Mouse (Mus musculus) cerebellum, postnatal 36 days (tissue): Measurements from ENCODE around the gene Hps1.
A peak's percentile ranks its signal among the peaks of the same experiment; 100 is the strongest.
"Not testable (repeated sequence)": the region's sequence is repeated elsewhere in the genome, so short reads cannot be mapped to it uniquely, and the experiment has no call there.

Experiments
- DNase-seq, 2 experiments: peaks; one replicate each; pipeline ENCODE4 v3.0.0; 2021 to 2022; ENCODE audit warnings: mixed read lengths in 2 of 2

Hps1 gene

DNA sequence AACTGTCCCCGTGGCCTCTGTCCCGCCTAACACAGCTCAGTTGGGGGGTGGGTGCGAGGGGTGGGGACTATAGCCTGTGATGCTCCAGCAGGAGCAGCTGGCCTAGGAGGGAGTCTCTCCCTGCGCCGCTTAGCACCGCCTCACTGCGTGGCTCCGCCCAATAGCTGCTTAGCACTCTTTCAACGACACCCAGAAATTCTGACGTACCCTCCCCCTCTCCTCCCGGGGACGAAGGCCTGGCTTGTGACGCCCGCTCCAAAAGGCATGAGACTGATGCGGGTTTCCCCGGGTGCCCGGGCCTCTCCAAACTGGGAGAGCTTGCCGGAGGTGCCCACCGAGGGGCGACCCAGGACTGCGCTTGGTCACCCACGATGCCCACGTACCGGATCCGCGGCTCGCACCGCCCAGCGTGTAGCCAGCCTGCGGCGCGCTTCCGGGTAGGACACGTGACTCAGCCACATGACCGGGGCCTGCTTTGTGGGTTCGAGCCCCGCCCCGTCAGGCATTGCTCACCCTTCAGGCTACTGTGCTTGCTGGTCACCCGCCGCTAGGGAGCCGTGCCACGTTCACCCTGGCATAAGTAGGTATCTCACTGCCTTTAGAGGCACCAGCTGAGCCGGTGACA lies at the start of gene Hps1:
TSS of gene Hps1 (minus strand) at position 448 of the 625 bp plus-strand sequence.
- DNase-seq, result peak; percentile 81 to 83

DNA sequence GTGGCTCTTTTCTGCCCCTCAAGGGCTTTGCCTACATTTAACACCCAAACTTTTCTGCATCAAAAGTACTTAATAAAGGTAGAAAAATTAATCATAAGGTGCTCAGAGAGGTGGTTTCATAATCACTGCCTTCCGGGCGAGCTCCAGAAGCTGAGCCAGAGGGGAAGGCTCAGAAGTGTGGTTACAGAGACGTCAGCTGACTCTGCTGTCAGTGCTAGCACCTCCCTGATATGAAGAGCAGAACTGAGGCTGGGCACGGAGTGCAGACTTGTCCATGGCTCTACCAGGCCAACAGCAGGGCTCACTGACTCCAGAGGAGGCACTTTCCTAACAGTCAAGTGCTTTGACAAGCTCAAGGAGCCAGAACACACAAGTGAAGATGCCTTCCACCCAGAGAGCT lies 49.4 kb upstream of the Hps1 start:
- no peak for DNase-seq

DNA sequence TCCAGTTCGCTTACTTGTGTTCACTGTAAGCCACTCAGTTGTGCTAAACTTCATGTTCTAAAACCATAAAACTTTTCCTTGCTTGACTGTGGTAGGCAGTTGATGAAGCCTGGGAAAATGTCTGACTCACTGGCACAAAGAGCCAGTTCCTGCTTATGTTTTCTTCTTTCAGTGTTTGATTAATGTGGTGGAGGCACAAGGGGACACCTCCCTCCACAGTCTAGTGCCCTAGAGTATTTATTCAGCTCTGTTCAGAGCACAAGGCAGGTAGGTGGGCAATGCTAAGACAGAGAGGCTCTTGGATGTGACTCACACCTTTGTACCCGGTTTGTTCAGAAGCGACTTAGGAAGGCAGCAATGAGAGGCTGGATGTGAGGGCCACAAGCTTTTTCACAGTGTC lies 48.1 kb upstream of the Hps1 start:
- no peak for DNase-seq

DNA sequence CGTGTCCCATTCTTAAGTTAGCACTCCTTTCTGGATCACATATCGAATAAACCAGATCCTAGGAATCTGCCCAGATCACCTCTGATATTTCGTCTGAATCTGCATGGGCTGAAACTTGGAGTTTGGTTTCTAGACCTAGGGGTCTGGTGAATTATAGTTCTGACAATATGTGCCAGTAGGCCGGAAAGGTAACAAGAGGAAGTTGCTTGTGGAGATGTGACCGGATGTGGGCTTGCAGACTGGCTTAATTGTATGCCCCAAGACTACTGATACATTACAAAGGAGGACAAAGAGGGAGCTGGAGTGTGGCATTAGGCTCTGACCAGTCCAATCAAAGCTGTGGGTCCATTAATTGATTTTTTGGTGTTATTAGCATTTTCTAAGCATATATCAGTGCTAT lies 40.3 kb upstream of the Hps1 start:
- no peak for DNase-seq

DNA sequence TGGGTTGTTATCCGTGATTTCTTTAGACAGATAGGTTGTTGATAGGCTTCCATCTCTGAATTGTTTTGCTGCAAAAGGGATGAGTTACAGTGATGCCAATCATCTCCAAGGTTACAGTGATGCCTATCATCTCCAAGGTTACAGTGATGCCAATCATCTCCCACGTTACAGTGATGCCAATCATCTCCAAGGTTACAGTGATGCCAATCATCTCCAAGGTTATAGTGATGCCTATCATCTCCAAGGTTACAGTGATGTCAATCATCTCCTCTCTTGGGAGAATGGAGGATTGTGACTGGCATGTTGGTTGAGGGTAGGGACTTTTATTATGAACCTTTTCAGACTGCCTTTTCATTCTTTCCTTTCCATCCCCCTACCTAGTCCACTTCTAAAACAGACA lies 38.0 kb upstream of the Hps1 start:
- DNase-seq, result no peak

DNA sequence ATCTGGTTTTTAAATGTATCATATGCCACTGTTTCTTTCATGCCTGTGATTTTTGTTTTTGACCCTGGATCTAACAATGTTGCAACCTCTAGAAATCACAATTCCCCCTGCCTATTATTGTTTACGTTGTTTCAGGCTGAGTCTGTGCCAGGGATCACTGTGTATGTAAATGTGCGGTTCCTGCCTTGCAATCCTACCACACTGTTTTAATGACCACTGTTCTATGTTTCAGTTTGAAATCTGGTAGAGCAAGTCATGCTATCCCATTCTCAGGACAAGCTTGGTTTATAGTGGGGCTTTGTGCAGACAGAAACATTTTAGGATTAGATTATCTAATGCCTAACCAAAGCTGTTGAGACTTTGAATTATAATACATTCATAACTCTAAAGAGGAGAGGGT lies 36.5 kb upstream of the Hps1 start:
- DNase-seq, result no peak

DNA sequence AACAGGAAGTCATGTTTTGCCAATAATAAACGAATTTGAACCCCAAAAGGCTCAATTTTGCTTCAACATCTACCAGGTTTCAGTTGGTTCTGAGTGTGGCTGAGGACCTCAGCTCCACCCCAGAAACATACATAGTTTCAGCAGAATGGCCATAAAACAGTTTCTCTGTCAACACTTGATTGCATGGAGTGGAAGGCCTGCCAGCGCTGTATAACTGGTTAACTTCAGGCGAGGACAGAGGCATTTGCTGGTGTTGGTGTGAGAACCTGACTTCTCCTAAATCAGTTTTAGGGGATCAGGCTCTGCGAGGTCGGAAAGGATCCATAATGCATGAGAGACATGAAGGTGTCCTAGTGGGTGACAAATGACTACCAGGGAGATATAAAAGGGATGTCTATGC lies 30.4 kb upstream of the Hps1 start:
- DNase-seq, result no peak

DNA sequence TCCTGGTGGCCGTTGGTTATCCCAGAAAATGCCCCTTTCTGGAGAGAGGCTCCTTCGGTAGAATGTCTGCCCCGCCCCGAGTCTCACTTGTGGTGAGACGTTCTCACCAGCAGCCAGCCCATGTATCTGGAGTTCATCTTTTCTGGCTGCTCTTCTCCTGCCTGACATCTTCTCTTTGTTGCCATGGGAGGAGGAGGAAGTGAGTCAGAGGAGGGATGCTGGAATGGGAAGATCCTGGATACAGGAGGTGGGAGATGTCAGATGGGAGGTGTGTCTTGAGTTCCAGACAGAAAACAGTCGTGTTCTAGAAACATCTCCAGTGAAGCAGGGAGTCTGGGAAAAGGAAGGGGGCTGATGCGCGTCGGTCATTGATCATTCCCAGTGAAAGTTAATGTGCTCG lies 29.7 kb upstream of the Hps1 start:
- DNase-seq, result no peak

DNA sequence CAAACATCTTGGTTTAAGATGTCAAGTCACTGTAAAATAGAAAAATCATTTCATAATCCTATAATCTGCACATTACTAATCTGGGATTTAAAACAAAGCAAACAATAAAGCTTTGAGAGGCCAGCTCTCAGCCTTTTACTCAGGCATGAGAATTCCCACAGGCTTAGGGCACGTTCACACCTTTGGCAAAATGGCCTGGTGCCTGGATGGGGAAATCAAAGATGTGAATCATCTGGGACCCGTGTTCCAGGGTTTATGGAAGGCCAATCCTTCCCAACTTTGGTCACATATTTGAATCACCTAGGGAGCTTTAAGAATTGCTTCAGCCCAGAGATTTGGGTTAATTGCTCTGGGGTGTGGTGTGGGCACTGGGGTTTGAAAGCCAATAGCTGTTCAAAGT lies 18.1 kb upstream of the Hps1 start:
- no peak for DNase-seq

DNA sequence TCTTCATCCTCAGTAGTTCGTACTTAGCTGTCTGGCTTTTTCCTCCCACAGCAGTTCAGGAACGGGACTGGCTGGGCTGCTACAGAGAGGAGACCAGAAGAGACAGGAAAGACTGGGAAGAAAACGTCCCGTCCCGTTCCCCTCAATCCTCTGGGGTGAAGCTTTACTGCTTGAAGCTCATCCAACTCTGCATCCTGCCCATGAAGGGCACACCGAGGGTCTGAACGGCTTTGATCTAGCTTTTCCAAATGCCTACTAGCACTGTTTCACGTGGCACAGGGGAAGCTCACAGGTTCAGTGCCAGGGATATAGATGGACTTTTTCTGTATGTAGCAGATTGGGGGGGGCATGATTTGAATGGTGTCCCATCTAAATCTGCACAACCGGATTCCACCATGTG lies 16.0 kb upstream of the Hps1 start:
- no peak for DNase-seq

DNA sequence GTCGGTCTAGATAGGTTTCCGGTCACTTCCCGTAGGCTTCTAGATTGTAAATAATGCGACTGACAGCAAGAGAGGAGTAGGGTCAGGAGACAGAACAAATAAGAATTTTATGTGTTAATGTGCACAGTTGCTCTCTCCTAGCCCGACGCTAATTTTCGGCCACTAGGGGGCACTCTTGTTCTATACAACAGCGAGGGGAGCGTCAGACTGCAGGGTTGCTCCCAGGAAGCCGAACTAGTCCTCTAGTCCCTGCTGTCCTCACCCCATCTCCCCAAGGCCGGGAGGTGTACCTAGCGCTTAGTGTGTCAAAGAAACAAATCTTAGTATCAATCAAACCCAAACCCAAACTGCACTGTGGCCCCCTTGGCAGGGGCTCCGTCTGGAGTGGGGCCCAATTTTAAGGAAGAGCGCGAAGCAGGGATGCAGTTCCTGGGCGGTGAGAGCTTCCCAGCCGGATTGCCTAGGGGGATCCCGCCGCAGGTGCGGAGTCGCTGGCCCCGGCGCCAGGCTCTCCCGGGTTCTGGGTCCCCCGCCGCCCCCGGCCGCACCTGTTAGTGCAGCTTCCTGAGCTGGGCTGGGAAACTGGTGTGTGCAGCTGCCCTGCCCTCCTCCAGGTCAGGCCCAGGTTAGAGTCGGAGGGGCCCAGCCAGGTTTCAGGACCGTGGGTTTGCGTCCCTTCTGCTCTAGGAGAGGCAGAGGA lies 15.3 kb upstream of the Hps1 start:
- peak; percentile 88 for DNase-seq

DNA sequence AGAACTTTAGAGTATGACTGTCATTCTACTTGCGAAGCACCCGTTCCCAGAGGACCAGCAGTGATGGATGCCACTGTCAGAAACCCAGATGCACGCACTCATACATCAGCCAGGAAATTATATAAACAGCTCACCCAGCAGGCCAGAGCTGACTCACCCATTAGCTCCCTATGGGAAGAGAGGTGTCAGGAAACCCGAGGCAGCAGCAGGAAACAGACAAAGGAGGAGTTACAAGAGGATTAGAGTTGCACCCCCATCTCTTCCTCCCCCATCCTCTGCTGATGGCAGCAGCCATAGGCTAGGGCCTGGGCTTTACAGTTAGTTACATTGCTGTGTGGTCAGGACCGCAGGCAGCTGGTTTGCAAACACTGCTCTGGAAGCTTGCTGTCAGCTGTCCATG lies 8.5 kb upstream of the Hps1 start:
- DNase-seq, result no peak

DNA sequence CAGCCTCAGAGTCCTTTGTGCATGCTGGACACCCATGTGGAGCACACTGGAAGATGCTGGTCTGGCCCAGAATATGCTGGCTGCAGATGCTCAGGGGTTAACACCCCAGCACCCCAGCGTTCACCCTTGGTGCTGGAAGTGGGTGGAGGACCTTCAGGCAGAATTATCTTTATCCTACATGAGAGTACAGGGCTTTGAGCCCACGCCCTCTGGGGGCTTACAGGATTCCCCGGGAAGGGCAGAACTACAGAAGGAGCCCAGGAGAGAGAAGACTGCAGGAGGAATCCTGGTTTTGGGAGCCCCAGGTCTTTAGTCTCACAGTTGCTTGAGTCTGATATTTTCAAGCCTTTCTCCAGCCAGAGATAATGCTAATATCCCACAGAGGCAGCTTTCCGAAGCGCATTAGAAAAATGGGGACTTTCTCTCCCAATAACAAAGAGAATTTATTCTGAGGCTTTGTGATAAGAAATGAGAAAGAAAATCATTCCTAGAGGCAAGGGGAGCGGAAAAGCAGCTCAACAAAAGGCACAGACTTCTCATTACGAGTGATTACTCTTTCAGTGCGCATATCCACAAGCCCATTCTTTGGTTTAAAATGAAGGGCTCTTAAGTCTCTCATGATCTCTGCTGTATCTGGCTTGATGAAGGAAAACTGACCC lies 5.9 kb upstream of the Hps1 start:
- no peak for DNase-seq

DNA sequence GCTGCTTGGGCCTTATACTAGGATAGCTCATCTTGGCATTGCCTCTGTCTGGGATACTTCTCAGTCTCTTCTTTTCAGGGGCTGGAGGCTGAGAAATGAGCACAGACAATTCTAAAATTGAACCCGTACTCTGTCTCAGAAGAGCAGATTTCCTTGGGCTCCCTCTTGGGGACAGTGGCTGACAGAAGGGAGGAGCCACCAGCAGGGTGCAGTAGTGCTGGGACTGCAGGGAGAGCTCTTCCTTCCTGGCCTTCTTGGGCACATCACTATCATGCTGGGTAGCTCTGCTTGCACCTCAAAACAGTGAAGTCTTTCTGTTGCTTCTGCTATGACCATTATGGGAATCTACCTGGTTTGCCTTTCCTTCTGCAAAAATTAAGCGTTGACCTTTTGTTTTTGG lies 5.4 kb upstream of the Hps1 start:
- DNase-seq, result no peak

DNA sequence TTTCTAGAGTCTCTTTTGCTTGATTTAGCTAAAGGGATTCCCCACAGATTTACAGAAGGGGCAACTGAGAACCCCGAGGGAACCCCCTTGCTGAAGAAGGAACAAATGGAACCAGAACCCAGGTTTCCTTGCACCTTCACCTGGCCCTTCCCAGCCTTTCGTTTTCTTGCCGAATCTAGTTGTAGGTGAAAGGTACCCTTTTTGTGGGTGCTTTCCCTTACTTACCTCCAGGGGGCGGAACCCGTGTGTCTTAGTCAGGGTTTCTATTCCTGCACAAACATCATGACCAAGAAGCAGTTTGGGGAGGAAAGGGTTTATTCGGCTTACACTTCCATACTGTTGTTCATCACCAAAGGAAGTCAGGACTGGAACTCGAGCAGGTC lies 369 bp upstream of the Hps1 start:
- not testable (repeated sequence) for DNase-seq

DNA sequence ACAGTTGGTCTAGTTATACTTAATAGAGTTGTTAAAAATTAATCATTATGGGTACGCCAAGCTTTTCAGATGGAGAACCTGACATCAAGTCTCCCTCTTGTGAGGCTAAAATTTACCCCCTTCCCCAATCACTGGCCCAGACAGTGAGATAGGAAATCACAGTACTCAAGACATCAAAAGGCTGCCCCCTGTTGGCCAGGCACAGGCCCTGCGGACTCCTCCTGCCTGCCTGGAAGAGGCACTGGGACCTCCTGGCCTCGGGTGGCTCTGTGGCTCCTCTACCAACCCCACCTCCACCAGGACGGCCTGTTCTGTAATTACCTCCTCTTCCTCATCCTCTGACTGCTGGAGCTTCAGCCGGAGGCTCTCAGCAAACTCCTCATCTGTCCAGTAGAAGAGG lies 2.0 kb downstream of the Hps1 start:
- peak; percentile 21 to 40 for DNase-seq

DNA sequence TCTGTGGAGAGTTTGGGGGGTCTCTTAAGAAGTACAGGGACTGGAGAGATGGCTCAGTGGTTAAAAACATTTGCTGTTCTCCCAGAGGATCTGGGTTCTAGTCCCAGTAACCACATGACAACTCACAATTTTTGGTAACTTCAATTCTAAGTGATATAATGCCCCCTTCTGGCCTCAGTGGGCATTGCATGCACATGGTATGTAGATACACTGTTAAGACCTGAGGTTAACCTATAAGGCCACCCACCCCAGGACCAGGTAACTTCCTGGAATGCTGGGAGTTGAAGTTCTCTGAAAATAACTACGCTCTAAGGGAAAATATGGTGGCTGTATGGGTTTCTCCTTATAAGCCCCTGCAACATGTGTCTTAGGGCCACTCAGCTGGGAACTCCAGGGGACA lies 3.0 kb downstream of the Hps1 start:
- DNase-seq, result peak in 1 of 2 experiments; percentile 30

DNA sequence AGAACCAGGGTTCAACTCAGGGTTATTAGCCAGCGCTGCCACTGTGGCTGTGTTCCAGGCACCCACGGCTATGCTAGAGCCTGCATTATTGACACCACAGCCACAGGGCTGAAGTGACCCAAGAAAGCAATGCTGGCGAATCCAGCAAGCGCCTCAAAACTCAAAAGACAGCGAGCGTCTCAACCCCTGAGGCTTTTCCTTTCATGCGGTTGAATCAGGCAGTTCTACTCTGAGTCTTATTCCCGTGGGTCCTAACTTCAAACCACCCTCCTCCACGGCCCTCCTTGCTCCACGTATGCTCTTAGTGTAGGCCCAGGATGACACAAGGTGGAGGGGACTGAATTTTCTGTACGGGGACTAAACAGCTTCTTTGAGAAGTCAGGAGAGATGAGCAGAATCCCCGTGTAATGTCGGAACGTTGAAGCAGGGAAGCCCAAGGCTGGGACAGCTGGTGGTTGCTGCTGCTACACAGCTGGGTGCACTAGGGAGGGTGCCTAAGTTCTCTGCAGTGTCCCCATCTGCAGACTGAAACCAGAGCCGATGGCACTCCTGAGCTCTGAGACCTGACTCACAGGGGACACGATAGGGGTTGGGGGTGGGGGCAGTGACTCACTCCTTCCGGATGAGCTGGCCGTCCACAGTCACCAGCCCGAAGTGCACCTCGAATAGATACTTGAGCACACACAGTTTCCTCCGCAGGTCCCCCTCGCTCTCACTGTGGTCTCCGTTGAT lies 9.5 kb downstream of the Hps1 start:
- DNase-seq, result no peak

DNA sequence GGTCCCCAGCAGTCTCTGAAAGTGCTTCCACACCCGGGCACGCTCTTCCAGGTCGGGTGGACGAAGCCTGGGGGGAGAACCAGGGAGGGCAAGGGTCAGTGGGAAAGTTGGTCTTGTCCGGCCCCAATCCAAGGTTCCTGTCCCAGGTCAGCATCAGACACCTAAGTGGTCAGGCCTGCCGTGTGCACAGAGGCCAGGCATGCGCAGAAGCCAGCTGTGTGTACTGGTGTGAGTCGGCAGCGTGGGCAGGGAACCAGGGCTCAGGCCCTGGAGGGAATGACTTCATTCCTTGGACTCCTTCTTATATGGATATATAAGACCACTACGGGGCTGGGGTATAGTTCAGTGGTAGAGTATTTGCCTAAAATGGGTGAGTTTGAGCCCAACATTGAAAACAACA lies 10.1 kb downstream of the Hps1 start:
- no peak for DNase-seq

DNA sequence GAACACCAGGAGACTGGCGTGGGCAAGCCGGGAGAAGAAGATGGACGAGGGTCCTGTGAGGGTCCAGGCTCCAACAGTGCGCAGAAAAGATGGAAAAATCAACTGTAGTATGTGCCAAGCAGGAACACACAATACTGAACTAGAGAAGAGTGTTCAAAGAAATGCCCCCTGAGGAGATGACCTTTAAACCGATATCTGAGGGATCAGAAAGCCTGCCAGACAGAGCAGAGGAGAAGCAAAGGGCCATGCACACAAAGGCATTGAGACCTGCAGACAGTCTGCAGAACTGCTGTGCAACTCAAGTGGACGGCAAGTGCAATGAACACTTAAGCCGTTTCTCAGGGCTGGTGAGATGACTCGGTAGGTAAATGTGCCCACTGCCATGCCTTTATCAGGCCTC lies 12.4 kb downstream of the Hps1 start:
- no peak for DNase-seq

DNA sequence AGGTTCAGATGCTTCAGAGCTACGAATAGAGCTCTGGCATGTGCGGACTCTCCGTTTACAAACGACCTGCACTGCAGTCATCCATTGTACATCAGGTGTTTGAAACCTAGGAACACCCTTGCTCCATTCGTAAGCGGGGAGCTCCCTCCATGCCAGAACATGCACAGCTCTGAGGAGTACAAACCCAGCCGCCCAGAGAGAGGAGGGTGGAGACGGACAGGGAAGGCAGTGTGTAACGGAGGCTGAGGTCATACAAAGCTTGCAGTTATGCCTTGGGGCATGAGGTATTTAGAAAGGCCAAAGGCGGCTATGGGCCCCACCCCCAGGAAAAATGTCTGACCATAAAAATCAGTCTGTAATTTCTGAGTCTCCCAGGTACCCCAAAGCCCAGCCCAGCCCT lies 15.4 kb downstream of the Hps1 start:
- DNase-seq, result no peak

DNA sequence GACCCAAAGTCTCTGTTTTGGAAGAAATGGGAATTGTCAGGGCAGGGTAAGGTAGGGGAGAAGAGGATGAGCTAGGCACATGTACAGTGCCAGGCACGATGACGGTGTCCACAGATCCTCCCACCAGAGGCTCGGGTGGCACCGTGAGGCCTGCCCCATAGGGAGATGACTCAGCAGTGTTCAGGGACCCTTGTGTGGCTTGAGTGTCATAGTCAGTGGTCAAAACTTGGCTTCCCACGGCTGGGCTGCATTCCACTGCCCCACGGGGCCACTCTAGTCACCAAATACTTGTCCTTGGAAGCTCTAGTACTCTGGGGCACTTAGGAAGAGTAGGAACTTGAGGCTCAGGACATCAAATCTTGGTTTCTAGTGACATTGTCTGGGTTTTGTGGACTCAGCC lies 23.1 kb downstream of the Hps1 start:
- no peak for DNase-seq

DNA sequence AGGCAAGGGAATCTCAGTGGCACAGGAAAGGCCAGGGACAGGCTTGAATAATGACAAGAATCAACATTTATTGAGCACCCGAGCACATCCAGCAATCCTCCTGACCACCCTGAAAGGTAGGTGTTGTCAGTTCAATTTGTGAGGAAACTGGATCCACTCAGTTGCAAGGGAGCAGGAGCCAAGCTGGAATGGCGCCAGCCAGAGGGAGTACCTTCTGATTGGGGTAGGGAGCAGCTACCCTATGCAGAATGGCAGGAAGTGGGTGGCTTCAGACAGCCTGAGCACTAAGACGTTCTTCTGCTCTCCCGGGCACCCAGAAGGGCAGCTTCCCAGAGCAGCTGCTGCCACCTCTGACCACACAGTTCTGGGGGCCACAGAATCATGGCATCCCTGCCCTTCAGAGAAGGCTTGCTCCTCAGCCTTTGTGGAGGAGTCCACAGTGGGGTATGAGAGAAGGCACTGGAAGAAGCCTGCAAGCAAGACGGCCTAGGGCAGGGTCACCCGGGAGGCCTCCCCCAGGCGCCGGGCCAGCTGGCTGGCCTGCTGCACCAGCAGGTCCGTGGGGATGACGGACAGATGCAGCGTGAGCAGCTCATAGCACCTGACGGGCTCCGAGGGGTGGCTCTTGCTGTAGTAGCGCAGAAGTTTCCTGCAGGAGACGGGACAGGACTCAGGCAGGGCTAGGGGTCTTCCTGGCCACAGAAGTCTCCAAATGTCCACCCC lies 24.5 kb downstream of the Hps1 start:
- DNase-seq, result no peak
